Mouse (Mus musculus) hindbrain, postnatal 0 days (tissue): Measurements from ENCODE around the gene Tgds. TPM values are rescaled to one million over a fixed set of nuclear protein-coding genes. Genes with fewer than 3 reads are reported as not detected.
"Not testable (repeated sequence)": the region's sequence is repeated elsewhere in the genome, so short reads cannot be mapped to it uniquely, and the experiment has no call there.

Experiments used
- ATAC-seq: fragments of 200-750 bp; cut with Nextera tagmentation; 2 replicates; pipeline ENCODE4 v1.8.0; 2017; ENCODE audit warnings: mild to moderate bottlenecking, moderate TSS enrichment, moderate library complexity
- DNase-seq: peaks from one replicate; pipeline ENCODE4 v3.0.0-alpha.2; 2015; ENCODE audit warnings: low spot score
- H3K27ac ChIP-seq: fragments of 300-500 bp; sonication (generic); 2 replicates; pipeline ENCODE4 v1.5.1; 2014; ENCODE audit warnings: mild to moderate bottlenecking
- H3K27me3 ChIP-seq: fragments of 300-500 bp; sonication (generic); 2 replicates; pipeline ENCODE4 v1.6.1; 2014; ENCODE audit warnings: low read length, mixed read lengths; ENCODE audit not compliant: insufficient read depth
- H3K36me3 ChIP-seq: fragments of 300-500 bp; sonication (generic); 2 replicates; pipeline ENCODE4 v1.6.1; 2014; ENCODE audit warnings: low read length, mixed read lengths; ENCODE audit not compliant: insufficient read depth
- H3K4me1 ChIP-seq: fragments of 300-500 bp; sonication (generic); 2 replicates; pipeline ENCODE4 v1.6.1; 2014; ENCODE audit warnings: antibody characterized with exemption, low read length, mixed read lengths; ENCODE audit not compliant: insufficient read depth
- H3K4me2 ChIP-seq: fragments of 300-500 bp; sonication (generic); 2 replicates; pipeline ENCODE4 v1.6.1; 2014; ENCODE audit warnings: low read depth, mild to moderate bottlenecking, low read length, moderate library complexity, mixed read lengths
- H3K4me3 ChIP-seq: fragments of 300-500 bp; sonication (generic); 2 replicates; pipeline ENCODE4 v1.5.1; 2014; ENCODE audit warnings: low read length
- H3K9ac ChIP-seq: fragments of 300-500 bp; sonication (generic); replicated peaks from 2 replicates; pipeline ENCODE4 v1.6.1; 2014; ENCODE audit warnings: mild to moderate bottlenecking, low read length, moderate library complexity, mixed read lengths
- H3K9me3 ChIP-seq: fragments of 300-500 bp; sonication (generic); 2 replicates; pipeline ENCODE4 v1.6.1; 2016; ENCODE audit warnings: low read length, mixed read lengths
- CTCF ChIP-seq: IDR thresholded peaks from 2 replicates; pipeline ENCODE4 v1.5.1; 2016; ENCODE audit warnings: antibody characterized with exemption, control low read depth, low read depth
- WGBS: fragments of 180-500 bp; shearing (Covaris S2); extraction: QIAGEN DNeasy Blood & Tissue Kit; methylation state at CpG from one replicate; pipeline ENCODE4 v1.1.7; 2014; 5-methylcytosine and 5-hydroxymethylcytosine counted together
- polyA plus RNA-seq: library from polyadenylated mRNA; unstranded; fragments of >200 nt; fragmentation: Nextera tagmentation; extraction: Ambion mirVana; gene quantifications from 2 replicates; pipeline ENCODE4 v1.2.1, GENCODE M21; 2015
- total RNA-seq: library from RNA; depleted of rRNA; stranded (reverse); fragments of >200 nt; gene quantifications from 2 replicates; pipeline ENCODE4 v1.2.3, GENCODE M21; 2014

Gene Tgds
- total and polyA plus RNA-seq, 2 experiments from 2014 or later = 8.1 to 8.8 TPM

DNA sequence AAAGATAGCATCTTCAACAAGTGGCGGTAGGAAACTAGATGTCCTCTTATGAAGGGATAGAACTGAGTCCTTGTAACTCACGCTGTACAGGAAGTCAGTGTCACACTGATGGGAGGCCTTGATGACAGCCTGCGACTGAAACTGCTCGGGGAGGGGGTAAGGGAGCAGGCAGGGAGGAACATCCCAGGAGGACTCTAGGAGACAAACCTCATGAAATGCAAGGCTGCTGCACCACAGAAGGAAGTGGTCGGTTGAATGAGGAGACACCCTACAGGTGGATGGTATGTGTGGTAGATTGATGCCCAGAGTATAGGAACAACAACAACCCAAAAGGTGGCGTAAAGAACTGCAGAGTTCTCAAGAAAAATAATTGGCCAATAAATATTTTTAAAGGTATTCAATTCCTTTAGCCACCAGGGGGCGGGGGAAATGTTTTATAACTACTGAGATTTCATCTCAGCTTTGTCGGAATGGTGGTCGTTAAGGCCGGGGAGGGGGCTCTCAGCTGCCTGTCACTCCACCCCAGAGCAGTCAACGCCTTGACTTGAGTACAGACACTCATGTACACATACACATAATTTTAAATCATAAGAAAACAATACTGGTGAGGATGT, 41.1 kb upstream of the Tgds start:
- ATAC-seq = no peak
- TF ChIP-seq CTCF = peak; percentile 22; the same call in 1 of the 2 replicates
- H3K4me2 ChIP-seq = no peak overlapping the region
- no peaks in the 10 kb centered on the region for H3K4me1 ChIP-seq
- H3K9me3 ChIP-seq = no peaks in the 10 kb centered on the region
- H3K27ac ChIP-seq = no peak overlapping the region
- no peak overlapping the region for H3K9ac ChIP-seq
- DNase-seq = no peak
- no peak overlapping the region for H3K4me3 ChIP-seq
- WGBS = 56% methylated on average over 11 of the region's 11 CpGs
- H3K36me3 ChIP-seq = peaks cover 8% of the 10 kb centered on the region
- H3K27me3 ChIP-seq = no peaks in the 10 kb centered on the region

DNA sequence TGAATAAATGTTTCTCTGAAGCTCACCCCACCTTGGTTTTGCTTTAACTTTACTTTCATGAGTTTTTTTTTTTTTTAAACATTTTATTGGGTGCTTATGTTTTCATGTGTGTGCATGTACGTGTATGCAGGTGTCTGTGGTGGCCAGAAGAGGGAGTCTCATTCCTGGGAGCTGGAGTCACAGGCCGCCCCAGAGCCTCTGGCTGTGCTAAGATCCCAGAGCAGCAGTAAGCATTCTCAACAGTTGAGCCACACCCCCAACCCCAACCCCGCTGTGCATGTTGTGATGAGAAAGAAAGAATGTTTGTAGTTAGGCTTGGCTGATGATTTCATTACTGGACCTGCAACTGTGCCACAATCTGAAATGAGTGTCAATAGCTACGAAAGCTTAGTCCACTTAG, 36.2 kb upstream of the Tgds start:
- ATAC-seq (no peak), DNase-seq (no peak)
- 0 out of 2 replicates have a peak, but pooled peaks have one; percentile 4 for TF ChIP-seq CTCF
- Histone ChIP-seq H3K4me1 (no peaks in the 10 kb centered on the region), H3K4me2 (no peak overlapping the region), H3K4me3 (no peak overlapping the region), H3K36me3 (peaks cover 9% of the 10 kb centered on the region), H3K27me3 (no peaks in the 10 kb centered on the region), H3K9me3 (no peaks in the 10 kb centered on the region), H3K27ac (no peak overlapping the region), H3K9ac (no peak overlapping the region)
- WGBS = 97% methylated on average over 4 of the region's 4 CpGs

DNA sequence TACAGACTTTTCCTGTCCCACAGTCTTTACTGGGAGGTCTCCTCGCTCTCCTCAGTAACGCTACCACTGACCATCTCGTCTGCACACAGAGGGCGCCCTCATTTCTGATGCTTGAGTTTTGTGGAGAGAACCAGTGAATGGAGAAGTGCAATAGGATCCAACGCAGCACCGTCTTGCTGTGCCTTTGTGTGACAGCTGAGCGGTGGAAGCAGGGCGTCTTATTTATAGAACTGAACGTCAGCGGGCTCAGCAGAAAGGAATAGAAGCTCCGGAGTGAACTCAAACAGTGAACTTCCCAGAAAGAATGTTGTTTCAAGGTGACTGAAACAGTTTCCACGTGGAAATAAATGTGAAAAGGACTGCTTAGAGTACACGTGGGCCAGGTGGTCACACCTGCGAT, 30.1 kb upstream of the Tgds start:
- no peaks in the 10 kb centered on the region for H3K9me3 ChIP-seq
- WGBS = 53% methylated on average over 14 of the region's 14 CpGs
- H3K27ac ChIP-seq = no peak overlapping the region
- no peaks in the 10 kb centered on the region for H3K27me3 ChIP-seq
- no peaks in the 10 kb centered on the region for H3K4me1 ChIP-seq
- no peak for TF ChIP-seq CTCF
- ATAC-seq = no peak
- peaks cover 29% of the 10 kb centered on the region; the same call in 1 of the 2 replicates for H3K36me3 ChIP-seq
- H3K4me2 ChIP-seq = no peak overlapping the region
- DNase-seq = no peak
- no peak overlapping the region for H3K9ac ChIP-seq
- H3K4me3 ChIP-seq = no peak overlapping the region

DNA sequence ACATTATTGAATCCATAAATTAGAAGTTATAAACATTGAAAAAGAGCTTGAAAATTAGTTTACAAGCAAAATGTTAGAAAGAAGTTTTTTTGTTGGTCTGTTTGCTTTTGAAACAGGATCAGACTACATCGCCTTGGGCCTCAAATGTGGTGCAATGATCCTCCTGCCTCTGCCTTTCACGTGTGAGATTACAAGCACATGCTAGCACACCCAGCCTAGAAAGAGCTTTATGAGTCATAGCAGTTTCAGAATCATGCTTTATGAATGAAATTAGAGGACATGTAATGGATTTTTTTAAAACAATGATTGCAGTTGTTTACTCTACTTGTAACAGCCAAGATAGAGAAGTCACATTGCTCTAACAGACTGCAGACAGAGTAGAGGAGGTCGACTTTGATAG, 29.2 kb upstream of the Tgds start:
- Histone ChIP-seq H3K4me3 (no peak overlapping the region), H3K27me3 (no peaks in the 10 kb centered on the region), H3K4me2 (no peak overlapping the region), H3K36me3 (peaks cover 29% of the 10 kb centered on the region; the same call in 1 of the 2 replicates), H3K27ac (no peak overlapping the region), H3K4me1 (no peaks in the 10 kb centered on the region), H3K9me3 (no peaks in the 10 kb centered on the region), H3K9ac (no peak overlapping the region)
- WGBS = 90% methylated on average over 3 of the region's 3 CpGs
- DNase-seq (no peak), ATAC-seq (no peak)
- no peak for TF ChIP-seq CTCF

DNA sequence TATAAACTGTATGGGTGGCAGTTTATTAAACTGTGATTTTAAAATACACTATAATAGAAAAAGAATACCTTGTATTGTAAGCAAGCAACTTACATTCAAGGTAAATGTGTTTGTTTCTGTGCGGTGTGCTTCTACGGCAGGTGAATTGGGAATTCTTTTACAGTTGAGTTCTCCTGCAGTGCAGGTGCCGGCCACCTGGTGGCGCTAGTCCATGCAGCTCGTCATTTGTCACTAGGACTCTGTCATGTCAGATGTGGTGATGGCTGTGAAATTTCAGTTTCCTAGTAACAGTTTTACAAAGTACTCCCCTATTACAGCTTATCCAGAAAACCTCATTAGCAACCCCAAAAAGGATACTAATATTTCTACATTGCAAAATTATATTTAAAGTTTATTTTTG, 24.6 kb upstream of the Tgds start:
- Histone ChIP-seq H3K4me3 (no peak overlapping the region), H3K27me3 (no peaks in the 10 kb centered on the region), H3K9ac (no peak overlapping the region), H3K4me1 (no peaks in the 10 kb centered on the region), H3K9me3 (no peaks in the 10 kb centered on the region), H3K36me3 (peaks cover 22% of the 10 kb centered on the region; the same call in 1 of the 2 replicates), H3K27ac (no peak overlapping the region), H3K4me2 (no peak overlapping the region)
- DNase-seq = peak; percentile 71
- 29% methylated on average over 5 of the region's 5 CpGs for WGBS
- 0 out of 2 replicates have a peak, but pooled peaks have one; percentile 36 for ATAC-seq
- peak; percentile 92 for TF ChIP-seq CTCF

DNA sequence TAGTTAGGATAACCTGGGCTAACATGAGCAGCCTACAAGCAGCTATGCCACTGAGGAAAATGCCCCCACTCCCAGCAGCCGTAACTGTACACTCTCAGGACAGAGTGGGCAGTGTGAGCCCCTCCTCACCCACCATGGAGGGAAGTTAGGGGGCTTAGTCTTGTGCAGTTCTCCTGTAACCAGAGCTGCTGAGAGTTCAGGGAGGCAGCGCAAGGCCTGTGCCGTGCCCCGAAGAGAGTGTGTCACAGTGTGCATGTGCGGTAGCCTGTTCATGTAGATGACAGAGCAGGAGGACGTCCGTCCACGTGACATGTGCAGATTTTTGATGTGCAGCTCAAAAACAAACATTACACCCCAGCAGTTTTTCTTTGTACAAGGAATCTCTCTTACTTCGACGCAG, 24.2 kb upstream of the Tgds start:
- Histone ChIP-seq H3K4me1 (no peaks in the 10 kb centered on the region), H3K9ac (no peak overlapping the region), H3K36me3 (peaks cover 18% of the 10 kb centered on the region; the same call in 1 of the 2 replicates), H3K27ac (no peak overlapping the region), H3K27me3 (no peaks in the 10 kb centered on the region), H3K4me2 (no peak overlapping the region), H3K9me3 (no peaks in the 10 kb centered on the region), H3K4me3 (no peak overlapping the region)
- ATAC-seq (peak; percentile 43; the same call in 1 of the 2 replicates), DNase-seq (no peak)
- no peak for TF ChIP-seq CTCF
- 86% methylated on average over 10 of the region's 10 CpGs for WGBS

DNA sequence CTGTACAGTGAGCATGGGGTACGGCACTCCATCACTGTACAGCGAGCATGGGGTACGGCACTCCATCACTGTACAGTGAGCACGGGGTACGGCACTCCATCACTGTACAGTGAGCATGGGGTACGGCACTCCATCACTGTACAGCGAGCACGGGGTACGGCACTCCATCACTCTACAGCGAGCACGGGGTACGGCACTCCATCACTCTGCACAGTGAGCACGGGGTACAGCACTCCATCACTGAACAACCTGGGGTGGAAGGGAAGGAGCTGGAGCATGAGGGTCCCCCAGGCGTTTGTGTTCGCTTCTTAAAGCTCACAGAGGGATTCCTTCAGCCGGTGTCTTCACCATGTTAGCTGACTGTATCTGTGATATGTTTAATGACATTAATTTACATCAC, 23.5 kb upstream of the Tgds start:
- peaks cover 13% of the 10 kb centered on the region; the same call in 1 of the 2 replicates for H3K36me3 ChIP-seq

More for the DNA sequence above, 23.5 kb upstream of the Tgds start:
- not testable (repeated sequence) for DNase-seq, H3K27me3 ChIP-seq, H3K4me2 ChIP-seq, H3K4me1 ChIP-seq, H3K9me3 ChIP-seq, H3K27ac ChIP-seq, H3K4me3 ChIP-seq, ATAC-seq, H3K9ac ChIP-seq
- 93% methylated on average over 16 of the region's 16 CpGs for WGBS
